Mouse (Mus musculus): Measurements from ENCODE around the gene Lnx2.

The Lnx2 gene

GRCm38 (mm10) chr5:147050816-147051499 is 25.4 kb downstream of the Lnx2 start:
- Histone ChIP-seq H3K27me3 (ENCODE audit: control insufficient read depth, insufficient read depth, low read length, poor library complexity, severe bottlenecking) (no peaks in the 10 kb centered on the region), H3K36me3 (ENCODE audit: control insufficient read depth, insufficient read depth, low read length, poor library complexity, severe bottlenecking) (no peaks in the 10 kb centered on the region; the same call in 1 of the 2 replicates)
- peak; percentile 64 for DNase-seq (ENCODE audit: low read depth, low spot score)

GRCm38 (mm10) chr5:147049544-147050209 is 26.7 kb downstream of the Lnx2 start:
- H3K27me3 ChIP-seq (ENCODE audit: control insufficient read depth, insufficient read depth, low read length, poor library complexity, severe bottlenecking) = no peaks in the 10 kb centered on the region
- H3K36me3 ChIP-seq (ENCODE audit: control insufficient read depth, insufficient read depth, low read length, poor library complexity, severe bottlenecking) = no peaks in the 10 kb centered on the region; the same call in 1 of the 2 replicates
- peak; percentile 65 for DNase-seq (ENCODE audit: low read depth, low spot score)

- DNase-seq (ENCODE audit: low read depth, low spot score) = peak; percentile 38
- H3K36me3 ChIP-seq (ENCODE audit: control insufficient read depth, insufficient read depth, low read length, poor library complexity, severe bottlenecking) = no peaks in the 10 kb centered on the region; the same call in 1 of the 2 replicates
- H3K27me3 ChIP-seq (ENCODE audit: control insufficient read depth, insufficient read depth, low read length, poor library complexity, severe bottlenecking) = no peaks in the 10 kb centered on the region
Observed at GRCm38 (mm10) chr5:147045929-147046328, 30.5 kb downstream of the Lnx2 start.

DNA sequence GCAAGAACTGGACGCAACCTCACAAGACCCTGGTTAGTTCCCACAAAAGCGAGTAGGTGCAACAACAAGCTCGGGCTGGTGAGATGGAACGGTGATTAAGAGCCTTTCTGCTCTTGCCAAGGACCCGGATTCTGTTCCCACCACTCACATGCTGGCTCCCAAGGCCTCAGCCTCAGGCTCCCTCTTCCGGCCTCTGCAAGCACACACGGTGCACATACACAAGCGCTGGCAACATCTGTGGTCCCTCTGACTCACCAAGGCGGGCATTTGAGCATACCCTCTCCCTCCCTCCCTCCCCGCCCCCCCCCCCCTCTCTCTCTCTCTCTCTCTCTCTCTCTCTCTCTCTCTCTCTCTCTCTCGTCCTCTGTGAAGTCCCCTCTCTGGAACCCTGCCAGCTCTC is 31.1 kb downstream of the Lnx2 start:
- no peaks in the 10 kb centered on the region for H3K27me3 ChIP-seq (ENCODE audit: control insufficient read depth, insufficient read depth, low read length, poor library complexity, severe bottlenecking)
- no peaks in the 10 kb centered on the region; the same call in 1 of the 2 replicates for H3K36me3 ChIP-seq (ENCODE audit: control insufficient read depth, insufficient read depth, low read length, poor library complexity, severe bottlenecking)
- no peak for DNase-seq (ENCODE audit: low read depth, low spot score)

DNA sequence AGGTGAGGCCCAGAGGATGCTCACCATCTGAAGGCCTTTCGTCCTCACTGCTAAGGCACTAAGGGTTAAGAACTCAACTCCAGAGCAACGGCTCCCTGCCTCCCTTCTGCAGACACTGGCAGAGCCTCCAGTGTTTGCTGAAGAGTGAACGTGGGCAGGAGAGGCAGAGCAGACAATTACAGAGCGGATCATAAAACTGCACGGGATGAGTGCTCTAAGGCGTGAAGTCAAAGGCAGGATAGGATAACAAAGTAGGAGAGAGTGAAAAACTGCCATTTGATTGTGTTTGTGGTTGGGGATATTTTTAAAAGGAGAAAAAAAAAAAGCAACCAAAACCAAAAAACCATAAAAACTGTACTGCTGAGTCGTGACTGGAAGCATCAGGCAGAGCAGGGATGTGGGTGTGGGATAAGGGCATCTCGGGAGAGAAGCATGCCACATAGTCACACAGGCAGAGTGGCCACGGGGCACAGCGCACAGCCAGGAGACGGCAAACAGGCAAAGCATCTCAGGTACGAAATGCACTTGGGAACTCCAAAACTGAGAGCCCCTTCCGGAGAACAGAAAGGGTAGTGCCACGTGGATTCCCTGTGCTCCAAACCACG is 33.0 kb downstream of the Lnx2 start:
- no peak for DNase-seq (ENCODE audit: low read depth, low spot score)
- H3K27me3 ChIP-seq (ENCODE audit: control insufficient read depth, insufficient read depth, low read length, poor library complexity, severe bottlenecking) = no peaks in the 10 kb centered on the region
- H3K36me3 ChIP-seq (ENCODE audit: control insufficient read depth, insufficient read depth, low read length, poor library complexity, severe bottlenecking) = no peaks in the 10 kb centered on the region; the same call in 1 of the 2 replicates

DNA sequence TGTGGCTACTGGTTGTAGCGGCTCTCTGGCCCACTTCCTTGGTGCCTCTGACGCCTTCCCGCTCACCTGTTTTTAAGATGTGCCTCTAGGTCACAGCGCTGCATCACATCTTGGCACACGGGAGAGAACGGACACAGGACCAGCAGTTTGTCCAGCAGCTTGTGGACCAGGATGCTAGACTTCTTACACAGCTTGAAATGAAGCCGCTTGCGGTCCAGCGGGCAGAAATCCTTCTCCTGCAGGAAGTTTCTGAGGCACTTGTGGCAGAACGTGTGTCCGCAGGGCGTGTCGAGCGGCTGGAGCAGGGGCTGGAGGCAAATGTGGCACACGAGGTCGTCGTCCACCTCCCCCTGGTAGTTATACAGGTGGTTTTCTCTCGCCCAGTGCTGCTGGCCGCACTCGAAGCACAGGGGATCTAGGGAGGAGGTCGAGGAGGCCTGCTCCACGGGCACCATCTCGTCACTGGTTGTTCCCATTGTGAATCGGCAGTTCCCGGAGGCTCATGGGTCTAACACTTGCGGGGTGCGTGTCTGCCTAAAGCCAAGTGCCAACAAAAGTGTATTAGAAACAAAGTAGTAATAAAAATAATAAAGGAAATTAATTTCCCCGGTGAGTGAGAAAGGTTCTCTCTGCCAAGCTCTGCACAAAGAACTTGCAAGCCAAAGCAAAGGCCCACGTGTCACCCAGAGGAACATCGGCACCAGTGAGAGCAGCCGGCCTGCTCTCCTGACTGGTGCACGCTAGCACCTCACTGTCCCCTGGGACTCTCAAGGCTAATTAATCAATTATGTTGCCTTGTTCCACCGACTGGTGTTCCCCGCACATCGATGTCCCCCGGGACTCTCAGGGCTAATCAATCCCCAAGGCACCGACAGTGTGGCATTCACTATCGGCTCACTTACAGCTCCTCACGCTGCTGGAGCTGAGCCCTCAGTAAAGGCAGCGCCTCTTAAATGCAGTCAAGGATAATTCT is 34.1 kb downstream of the Lnx2 start:
- no peak for DNase-seq (ENCODE audit: low read depth, low spot score)
- no peaks in the 10 kb centered on the region; the same call in 1 of the 2 replicates for H3K36me3 ChIP-seq (ENCODE audit: control insufficient read depth, insufficient read depth, low read length, poor library complexity, severe bottlenecking)
- no peaks in the 10 kb centered on the region for H3K27me3 ChIP-seq (ENCODE audit: control insufficient read depth, insufficient read depth, low read length, poor library complexity, severe bottlenecking)

- no peak for DNase-seq (ENCODE audit: low read depth, low spot score)
- Histone ChIP-seq H3K27me3 (ENCODE audit: control insufficient read depth, insufficient read depth, low read length, poor library complexity, severe bottlenecking) (no peaks in the 10 kb centered on the region), H3K36me3 (ENCODE audit: control insufficient read depth, insufficient read depth, low read length, poor library complexity, severe bottlenecking) (peaks cover 2% of the 10 kb centered on the region; the same call in 1 of the 2 replicates)
Observed at GRCm38 (mm10) chr5:147039394-147039793, 37.0 kb downstream of the Lnx2 start.

- Histone ChIP-seq H3K36me3 (ENCODE audit: control insufficient read depth, insufficient read depth, low read length, poor library complexity, severe bottlenecking) (peaks cover 2% of the 10 kb centered on the region; the same call in 1 of the 2 replicates), H3K27me3 (ENCODE audit: control insufficient read depth, insufficient read depth, low read length, poor library complexity, severe bottlenecking) (no peaks in the 10 kb centered on the region)
- no peak for DNase-seq (ENCODE audit: low read depth, low spot score)
Observed at GRCm38 (mm10) chr5:147037601-147038000, 38.8 kb downstream of the Lnx2 start.

GRCm38 (mm10) chr5:147036661-147037060 is 39.7 kb downstream of the Lnx2 start:
- DNase-seq (ENCODE audit: low read depth, low spot score) = no peak
- H3K27me3 ChIP-seq (ENCODE audit: control insufficient read depth, insufficient read depth, low read length, poor library complexity, severe bottlenecking) = no peaks in the 10 kb centered on the region
- H3K36me3 ChIP-seq (ENCODE audit: control insufficient read depth, insufficient read depth, low read length, poor library complexity, severe bottlenecking) = peaks cover 2% of the 10 kb centered on the region

DNA sequence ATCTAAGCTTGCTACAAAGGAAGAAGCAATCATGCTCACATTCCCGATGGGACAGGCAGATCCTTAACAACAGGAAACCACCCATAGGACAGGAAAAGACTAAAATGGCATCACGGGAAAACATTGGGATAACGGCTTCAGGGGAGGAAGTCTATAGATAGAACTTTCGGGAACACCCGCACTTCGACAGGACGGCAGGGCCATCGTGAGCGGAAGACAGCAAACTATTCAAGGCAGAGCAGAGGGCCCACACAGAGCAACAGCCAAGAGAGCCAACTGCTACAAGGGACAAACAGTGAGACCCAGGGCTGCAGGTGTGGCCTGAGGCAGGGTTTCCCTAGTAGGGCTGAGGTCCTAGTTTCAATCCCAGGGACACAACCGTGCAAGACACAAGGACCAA is 40.4 kb downstream of the Lnx2 start:
- no peaks in the 10 kb centered on the region for H3K27me3 ChIP-seq (ENCODE audit: control insufficient read depth, insufficient read depth, low read length, poor library complexity, severe bottlenecking)
- peaks cover 2% of the 10 kb centered on the region for H3K36me3 ChIP-seq (ENCODE audit: control insufficient read depth, insufficient read depth, low read length, poor library complexity, severe bottlenecking)
- no peak for DNase-seq (ENCODE audit: low read depth, low spot score)

DNA sequence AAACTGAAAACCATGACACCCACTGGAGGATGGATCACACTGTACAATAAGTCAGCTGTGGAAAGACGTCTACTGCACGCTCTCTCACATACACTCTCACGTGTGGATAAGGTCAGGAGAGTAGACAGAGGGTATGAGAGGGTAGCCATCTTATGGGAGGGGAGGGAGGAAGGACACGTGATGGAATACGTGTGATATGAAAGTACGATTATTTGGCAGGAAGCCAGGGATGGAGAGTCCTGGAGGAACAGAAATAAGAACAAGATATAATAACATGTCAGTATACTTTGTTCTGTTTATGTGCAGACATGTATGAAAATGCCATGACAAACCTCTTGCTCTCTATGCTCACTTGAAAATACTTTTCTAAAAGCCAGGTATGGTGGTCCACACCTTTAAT is 41.1 kb downstream of the Lnx2 start:
- no peaks in the 10 kb centered on the region for H3K27me3 ChIP-seq (ENCODE audit: control insufficient read depth, insufficient read depth, low read length, poor library complexity, severe bottlenecking)
- DNase-seq (ENCODE audit: low read depth, low spot score) = no peak
- H3K36me3 ChIP-seq (ENCODE audit: control insufficient read depth, insufficient read depth, low read length, poor library complexity, severe bottlenecking) = peaks cover 2% of the 10 kb centered on the region

- DNase-seq (ENCODE audit: low read depth, low spot score) = no peak
- peaks cover 2% of the 10 kb centered on the region for H3K36me3 ChIP-seq (ENCODE audit: control insufficient read depth, insufficient read depth, low read length, poor library complexity, severe bottlenecking)
- no peaks in the 10 kb centered on the region for H3K27me3 ChIP-seq (ENCODE audit: control insufficient read depth, insufficient read depth, low read length, poor library complexity, severe bottlenecking)
Observed at GRCm38 (mm10) chr5:147034283-147034682, 42.1 kb downstream of the Lnx2 start.

- no peaks in the 10 kb centered on the region for H3K27me3 ChIP-seq (ENCODE audit: control insufficient read depth, insufficient read depth, low read length, poor library complexity, severe bottlenecking)
- H3K36me3 ChIP-seq (ENCODE audit: control insufficient read depth, insufficient read depth, low read length, poor library complexity, severe bottlenecking) = peaks cover 6% of the 10 kb centered on the region
- DNase-seq (ENCODE audit: low read depth, low spot score) = no peak
Observed at GRCm38 (mm10) chr5:147033155-147033554, 43.2 kb downstream of the Lnx2 start.

DNA sequence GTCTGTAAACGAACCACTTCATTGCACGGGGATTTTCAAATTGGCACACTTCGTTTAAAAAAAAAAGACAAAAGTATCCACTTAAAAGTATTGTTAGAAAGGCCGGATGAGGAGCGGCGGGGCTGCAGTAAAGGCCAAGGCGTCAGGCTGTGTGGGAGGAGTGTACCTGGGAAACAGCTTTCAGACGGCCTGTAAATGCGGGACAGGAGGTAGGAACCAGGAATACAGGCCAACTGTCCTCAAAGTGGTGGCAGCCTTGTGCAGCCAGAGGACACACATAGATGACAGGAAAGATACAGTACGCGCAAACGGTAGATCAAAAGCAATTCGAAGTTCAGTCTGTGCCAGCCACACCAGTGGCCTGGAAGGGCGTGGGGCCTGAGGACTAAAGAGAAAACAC is 45.1 kb downstream of the Lnx2 start:
- Histone ChIP-seq H3K27me3 (ENCODE audit: control insufficient read depth, insufficient read depth, low read length, poor library complexity, severe bottlenecking) (no peaks in the 10 kb centered on the region), H3K36me3 (ENCODE audit: control insufficient read depth, insufficient read depth, low read length, poor library complexity, severe bottlenecking) (peaks cover 8% of the 10 kb centered on the region)
- DNase-seq (ENCODE audit: low read depth, low spot score) = no peak

All from splenic B cell, adult 2 months (primary cell).